Mouse (Mus musculus): ENCODE results near the gene Sez6. TPM values are rescaled to one million over a fixed set of nuclear protein-coding genes. Genes with fewer than 3 reads are reported as not detected.

Sez6 gene
- polyA plus RNA-seq, 1 experiment from 2014 or later = 0.84 TPM

- Histone ChIP-seq H3K9ac (peak overlapping the region; percentile 98), H3K4me3 (peak overlapping the region; percentile 100), H3K4me1 (peaks cover 12% of the 10 kb centered on the region), H3K36me3 (peaks cover 14% of the 10 kb centered on the region), H3K4me2 (peak overlapping the region; percentile 72), H3K27ac (peak overlapping the region; percentile 94), H3K9me3 (no peaks in the 10 kb centered on the region), H3K27me3 (no peaks in the 10 kb centered on the region)
- under 1% methylated on average over 13 of the region's 13 CpGs for WGBS
- no peak for ATAC-seq (ENCODE audit: insufficient number of reproducible peaks, low FRiP score, low TSS enrichment, low read depth)
Measured at GRCm38 (mm10) chr11:77984836-77985231, 54.2 kb downstream of the Sez6 start.

- ATAC-seq (ENCODE audit: insufficient number of reproducible peaks, low FRiP score, low TSS enrichment, low read depth) = no peak
- Histone ChIP-seq H3K4me1 (peaks cover 9% of the 10 kb centered on the region), H3K4me2 (peak overlapping the region; percentile 72), H3K4me3 (peak overlapping the region; percentile 100), H3K9me3 (no peaks in the 10 kb centered on the region), H3K27ac (no peak overlapping the region), H3K27me3 (no peaks in the 10 kb centered on the region), H3K36me3 (peaks cover 18% of the 10 kb centered on the region), H3K9ac (no peak overlapping the region)
- WGBS = 69% methylated on average over 3 of the region's 3 CpGs
Measured at GRCm38 (mm10) chr11:77985541-77986065, 55.0 kb downstream of the Sez6 start.

DNA sequence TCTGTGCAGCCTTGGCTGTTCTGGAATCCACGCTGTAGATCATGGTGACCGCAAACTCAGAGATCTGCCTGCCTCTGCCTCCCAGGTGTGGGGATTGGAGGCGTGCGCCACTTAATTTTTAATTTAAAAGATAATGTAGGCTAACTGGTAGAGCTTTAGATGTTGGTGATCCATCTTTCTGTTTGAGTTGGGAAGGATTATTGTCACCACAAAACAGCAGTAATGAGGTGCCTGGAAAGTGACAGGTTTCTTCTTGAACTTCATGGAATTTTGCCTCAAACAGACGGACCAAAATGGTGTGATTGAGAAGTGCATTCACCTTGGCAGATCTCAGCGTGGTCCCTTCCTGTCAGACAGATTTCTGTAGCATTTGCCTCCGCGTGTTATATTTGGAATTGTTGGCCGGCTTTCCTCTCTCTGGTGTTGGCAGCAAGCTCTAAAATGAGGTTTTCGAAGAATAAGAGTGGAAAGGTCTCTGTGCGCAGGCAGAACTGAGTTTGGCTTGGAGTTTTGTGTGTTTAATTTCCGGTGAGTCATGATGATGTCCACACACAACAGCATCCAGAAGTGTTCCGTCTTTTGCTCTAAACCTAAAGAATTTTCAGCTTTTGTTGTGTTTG is 58.6 kb downstream of the Sez6 start:
- Histone ChIP-seq H3K4me2 (no peak overlapping the region), H3K9me3 (no peaks in the 10 kb centered on the region), H3K27ac (no peak overlapping the region), H3K27me3 (no peaks in the 10 kb centered on the region), H3K9ac (no peak overlapping the region), H3K36me3 (peaks cover 31% of the 10 kb centered on the region), H3K4me1 (peaks cover 8% of the 10 kb centered on the region), H3K4me3 (no peak overlapping the region)
- 84% methylated on average over 13 of the region's 13 CpGs for WGBS
- no peak for ATAC-seq (ENCODE audit: insufficient number of reproducible peaks, low FRiP score, low TSS enrichment, low read depth)

- Histone ChIP-seq H3K9me3 (no peaks in the 10 kb centered on the region), H3K4me1 (no peaks in the 10 kb centered on the region), H3K9ac (no peak overlapping the region), H3K27me3 (no peaks in the 10 kb centered on the region), H3K4me3 (no peak overlapping the region), H3K36me3 (peaks cover 32% of the 10 kb centered on the region), H3K4me2 (no peak overlapping the region), H3K27ac (no peak overlapping the region)
- WGBS = 61% methylated on average over 1 of the region's 1 CpGs
- ATAC-seq (ENCODE audit: insufficient number of reproducible peaks, low FRiP score, low TSS enrichment, low read depth) = no peak
Measured at GRCm38 (mm10) chr11:77995556-77995955, 65.0 kb downstream of the Sez6 start.

- ATAC-seq (ENCODE audit: insufficient number of reproducible peaks, low FRiP score, low TSS enrichment, low read depth) = no peak
- no peak overlapping the region for H3K9ac ChIP-seq
- H3K27me3 ChIP-seq = no peaks in the 10 kb centered on the region
- H3K27ac ChIP-seq = no peak overlapping the region
- H3K4me2 ChIP-seq = no peak overlapping the region
- 91% methylated on average over 5 of the region's 5 CpGs for WGBS
- H3K9me3 ChIP-seq = no peaks in the 10 kb centered on the region
- no peaks in the 10 kb centered on the region for H3K4me1 ChIP-seq
- H3K36me3 ChIP-seq = peaks cover 67% of the 10 kb centered on the region
- no peak overlapping the region for H3K4me3 ChIP-seq
Measured at GRCm38 (mm10) chr11:78006446-78006845, 75.8 kb downstream of the Sez6 start.

DNA sequence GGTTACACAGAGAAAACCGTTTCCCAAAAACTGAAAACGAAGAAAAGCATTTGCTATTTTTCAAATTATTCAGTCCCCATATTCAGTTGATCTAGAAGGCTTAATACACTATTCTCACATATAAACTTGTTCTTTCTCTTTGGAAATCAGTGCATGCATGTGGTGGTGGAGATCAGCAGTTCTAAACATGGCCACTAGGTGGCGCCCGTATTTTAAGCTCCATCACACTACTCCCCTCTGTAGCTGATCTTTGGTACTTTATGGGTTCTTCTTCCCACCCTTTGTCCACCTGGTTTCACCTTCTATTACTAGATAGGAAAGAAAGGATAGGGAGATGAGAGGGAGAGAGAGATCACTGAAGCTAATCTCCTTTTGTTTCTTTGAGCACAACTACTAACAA is 89.1 kb downstream of the Sez6 start:
- no peak overlapping the region for H3K27ac ChIP-seq

GRCm38 (mm10) chr11:78023607-78024006 is 93.0 kb downstream of the Sez6 start:
- H3K9ac ChIP-seq = no peak overlapping the region
- H3K27me3 ChIP-seq = no peaks in the 10 kb centered on the region
- H3K4me2 ChIP-seq = no peak overlapping the region
- peaks cover 81% of the 10 kb centered on the region for H3K36me3 ChIP-seq
- no peak overlapping the region for H3K27ac ChIP-seq
- 80% methylated on average over 8 of the region's 8 CpGs for WGBS
- H3K4me3 ChIP-seq = no peak overlapping the region
- H3K9me3 ChIP-seq = no peaks in the 10 kb centered on the region
- H3K4me1 ChIP-seq = no peaks in the 10 kb centered on the region
- no peak for ATAC-seq (ENCODE audit: insufficient number of reproducible peaks, low FRiP score, low TSS enrichment, low read depth)

More for the DNA sequence above, 89.1 kb downstream of the Sez6 start:
- WGBS = 21% methylated on average over 4 of the region's 4 CpGs
- peaks cover 84% of the 10 kb centered on the region for H3K36me3 ChIP-seq
- no peaks in the 10 kb centered on the region for H3K4me1 ChIP-seq
- H3K9me3 ChIP-seq = no peaks in the 10 kb centered on the region
- no peak overlapping the region for H3K9ac ChIP-seq
- no peak for ATAC-seq (ENCODE audit: insufficient number of reproducible peaks, low FRiP score, low TSS enrichment, low read depth)
- no peaks in the 10 kb centered on the region for H3K27me3 ChIP-seq
- no peak overlapping the region for H3K4me2 ChIP-seq
- H3K4me3 ChIP-seq = no peak overlapping the region

Other genes starting within 250 kb of the Sez6 start
- gene Nufip2, start 244.6 kb upstream of the Sez6 start, polyA plus RNA-seq (2015; fragmentation: Nextera tagmentation; extraction: Ambion mirVana) = 3.6 and 5.2 TPM in 2 replicates
- gene Cryba1, start 205.5 kb upstream of the Sez6 start, polyA plus RNA-seq (2015; fragmentation: Nextera tagmentation; extraction: Ambion mirVana) = not detected in 2 replicates
- gene Myo18a, start 167.6 kb upstream of the Sez6 start, polyA plus RNA-seq (2015; fragmentation: Nextera tagmentation; extraction: Ambion mirVana) = 71.9 and 73.2 TPM in 2 replicates
- gene Gm10277, start 143.1 kb upstream of the Sez6 start, polyA plus RNA-seq (2015; fragmentation: Nextera tagmentation; extraction: Ambion mirVana) = 0.90 and 0.92 TPM in 2 replicates
- 0.74 and 0.91 TPM in 2 replicates for gene Pipox, start 36.7 kb upstream of the Sez6 start, polyA plus RNA-seq (2015; fragmentation: Nextera tagmentation; extraction: Ambion mirVana)
- gene Phf12, start 52.0 kb downstream of the Sez6 start, polyA plus RNA-seq (2015; fragmentation: Nextera tagmentation; extraction: Ambion mirVana) = 10.7 and 14.1 TPM in 2 replicates
- gene Dhrs13, start 101.5 kb downstream of the Sez6 start, polyA plus RNA-seq (2015; fragmentation: Nextera tagmentation; extraction: Ambion mirVana) = 16.8 and 17.8 TPM in 2 replicates
- 56.1 and 67.6 TPM in 2 replicates for gene Flot2, start 107.1 kb downstream of the Sez6 start, polyA plus RNA-seq (2015; fragmentation: Nextera tagmentation; extraction: Ambion mirVana)
- 30.6 and 33.7 TPM in 2 replicates for gene Eral1, start 149.6 kb downstream of the Sez6 start, polyA plus RNA-seq (2015; fragmentation: Nextera tagmentation; extraction: Ambion mirVana)
- gene Fam222b, start 163.9 kb downstream of the Sez6 start, polyA plus RNA-seq (2015; fragmentation: Nextera tagmentation; extraction: Ambion mirVana) = 10.5 and 13.2 TPM in 2 replicates
- gene Traf4, start 234.8 kb downstream of the Sez6 start, polyA plus RNA-seq (2015; fragmentation: Nextera tagmentation; extraction: Ambion mirVana) = 65.6 and 67.0 TPM in 2 replicates
- 15.4 and 16.2 TPM in 2 replicates for gene Nek8, start 245.9 kb downstream of the Sez6 start, polyA plus RNA-seq (2015; fragmentation: Nextera tagmentation; extraction: Ambion mirVana)
- gene Tlcd1, start 245.9 kb downstream of the Sez6 start, polyA plus RNA-seq (2015; fragmentation: Nextera tagmentation; extraction: Ambion mirVana) = 31.3 and 32.0 TPM in 2 replicates

All from limb, embryonic 15.5 days (tissue).